Mouse (Mus musculus) C3H10T1/2 (cell line): ENCODE data around the gene Kcnn3. TPM values are rescaled to one million over a fixed set of nuclear protein-coding genes. Genes with fewer than 3 reads are reported as not detected.

Experiments used
- polyA plus RNA-seq, 2 experiments: library from polyadenylated mRNA; unstranded; fragments of >200 nt; fragmentation: generic; extraction: Trizol; gene quantifications; one replicate each; pipeline ENCODE4 v1.2.1; 2012; ENCODE audit warnings: missing spikeins in 2 of 2

Gene Kcnn3
- under 1 TPM in 1 of 2 experiments, not detected in 1; 0.05 TPM for polyA plus RNA-seq

DNA sequence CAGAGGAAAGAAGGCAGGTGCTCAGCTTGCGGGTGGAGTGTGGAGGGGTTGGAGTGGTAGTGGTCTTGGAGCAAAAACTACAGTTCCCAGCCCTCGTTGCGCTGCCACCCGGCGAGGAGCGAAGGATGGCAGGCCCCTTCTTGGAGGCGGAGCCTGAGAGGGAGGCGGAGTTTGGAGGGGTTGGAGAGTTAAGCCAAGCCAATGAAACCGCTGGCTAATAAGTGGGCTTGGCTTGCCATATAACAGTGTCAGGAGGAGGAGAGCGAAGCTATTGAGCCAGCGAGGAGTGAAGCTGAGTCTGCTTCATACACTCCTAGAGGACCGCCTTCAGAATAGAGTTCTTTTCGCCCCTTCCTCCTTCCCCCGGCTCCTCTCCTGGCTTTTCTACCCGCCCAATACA, at the start of gene Kcnn3:
Gene Kcnn3 (plus strand): TSS at position 271 of the 400 bp plus-strand sequence.

DNA sequence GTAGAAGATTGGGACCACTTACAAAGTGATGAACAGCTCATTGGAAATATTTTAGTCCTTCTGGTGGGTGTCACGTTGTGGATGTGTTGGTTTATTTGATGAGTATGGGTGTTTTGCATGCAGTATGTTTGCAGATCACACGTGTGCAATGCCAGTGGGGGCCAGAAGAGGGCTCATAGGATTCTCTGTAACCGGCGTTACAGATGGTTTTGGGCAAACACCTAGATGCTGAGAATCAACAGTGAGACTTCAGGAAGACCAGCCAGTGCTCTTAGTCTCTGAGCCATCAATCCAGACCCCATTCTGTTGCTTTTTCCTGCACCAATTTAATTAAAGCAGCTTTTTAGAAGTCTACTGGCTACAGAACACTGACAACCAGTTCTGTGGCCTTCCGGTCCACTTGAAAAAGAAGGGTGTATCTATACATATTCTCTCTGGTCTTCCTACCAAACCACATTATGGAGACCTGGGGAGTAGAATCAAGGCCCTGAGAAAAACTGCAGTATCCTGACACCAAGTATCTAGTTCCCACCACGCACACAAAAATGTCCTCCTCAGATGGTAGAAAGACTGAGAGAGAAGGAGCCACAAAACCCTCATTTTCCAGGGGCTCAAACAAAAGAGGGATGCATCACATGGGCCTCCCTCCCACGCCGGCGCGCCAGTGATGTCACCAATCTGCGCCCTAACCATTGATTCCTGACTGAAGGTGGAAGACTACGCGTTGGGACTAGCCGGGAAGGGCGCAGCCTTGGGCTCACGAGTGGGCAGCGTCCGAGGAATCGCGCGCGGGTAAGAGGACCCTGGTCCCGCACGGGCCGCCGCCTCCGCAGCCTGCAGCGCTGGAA, 194.6 kb downstream of the Kcnn3 start, which contains the start of gene Adar:
Gene Adar (plus strand): TSS at position 664 of the 848 bp plus-strand sequence.

Other genes starting within 250 kb of the Kcnn3 start
- 10 to 100 TPM; 42.6 to 99.0 TPM for gene Slc50a1, start 249.6 kb upstream of the Kcnn3 start, polyA plus RNA-seq
- 10 to 100 TPM; 17.9 to 33.6 TPM for gene Efna1, start 239.0 kb upstream of the Kcnn3 start, polyA plus RNA-seq
- 1 to 10 TPM; 1.9 to 8.8 TPM for gene Efna3, start 197.2 kb upstream of the Kcnn3 start, polyA plus RNA-seq
- gene Efna4, start 182.1 kb upstream of the Kcnn3 start, polyA plus RNA-seq, result 10 to 100 TPM in 1 of 2 experiments, 1 to 10 TPM in 1; 7.9 to 33.4 TPM
- 100 to 1,000 TPM in 1 of 2 experiments, 10 to 100 TPM in 1; 85.2 to 200 TPM for gene Adam15, start 170.2 kb upstream of the Kcnn3 start, polyA plus RNA-seq
- gene Dcst2, start 158.2 kb upstream of the Kcnn3 start, polyA plus RNA-seq, result under 1 TPM; 0.02 to 0.15 TPM
- gene Dcst1, start 154.9 kb upstream of the Kcnn3 start, polyA plus RNA-seq, result 1 to 10 TPM in 1 of 2 experiments, under 1 TPM in 1; 0.28 to 1.5 TPM
- 10 to 100 TPM; 18.7 to 21.5 TPM for gene Zbtb7b, start 125.4 kb upstream of the Kcnn3 start, polyA plus RNA-seq
- gene Lenep, start 117.4 kb upstream of the Kcnn3 start, polyA plus RNA-seq, result under 1 TPM in 1 of 2 experiments, not detected in 1; 0.58 TPM
- 10 to 100 TPM; 11.2 to 13.3 TPM for gene Flad1, start 108.3 kb upstream of the Kcnn3 start, polyA plus RNA-seq
- gene Cks1b, start 101.8 kb upstream of the Kcnn3 start, polyA plus RNA-seq, result 100 to 1,000 TPM; 144 to 161 TPM
- 10 to 100 TPM; 25.5 to 78.6 TPM for gene Shc1, start 101.7 kb upstream of the Kcnn3 start, polyA plus RNA-seq
- gene Pygo2, start 90.0 kb upstream of the Kcnn3 start, polyA plus RNA-seq, result 10 to 100 TPM; 32.6 to 45.6 TPM
- 10 to 100 TPM in 1 of 2 experiments, 1 to 10 TPM in 1; 2.0 to 22.2 TPM for gene Pbxip1, start 83.5 kb upstream of the Kcnn3 start, polyA plus RNA-seq
- 10 to 100 TPM; 33.8 to 48.4 TPM for gene Pmvk, start 65.6 kb upstream of the Kcnn3 start, polyA plus RNA-seq
- 10 to 100 TPM in 1 of 2 experiments, 1 to 10 TPM in 1; 2.9 to 17.3 TPM for gene Adar, start 194.9 kb downstream of the Kcnn3 start, polyA plus RNA-seq
- gene Chrnb2, start 244.5 kb downstream of the Kcnn3 start, polyA plus RNA-seq, result under 1 TPM; 0.21 to 0.30 TPM